Mouse (Mus musculus): ENCODE measurements around the gene Sorbs1. TPM values are rescaled to one million over a fixed set of nuclear protein-coding genes. Genes with fewer than 3 reads are reported as not detected.

The Sorbs1 gene
- total RNA-seq, 2 experiments from 2014 or later = 355 to 547 TPM

DNA sequence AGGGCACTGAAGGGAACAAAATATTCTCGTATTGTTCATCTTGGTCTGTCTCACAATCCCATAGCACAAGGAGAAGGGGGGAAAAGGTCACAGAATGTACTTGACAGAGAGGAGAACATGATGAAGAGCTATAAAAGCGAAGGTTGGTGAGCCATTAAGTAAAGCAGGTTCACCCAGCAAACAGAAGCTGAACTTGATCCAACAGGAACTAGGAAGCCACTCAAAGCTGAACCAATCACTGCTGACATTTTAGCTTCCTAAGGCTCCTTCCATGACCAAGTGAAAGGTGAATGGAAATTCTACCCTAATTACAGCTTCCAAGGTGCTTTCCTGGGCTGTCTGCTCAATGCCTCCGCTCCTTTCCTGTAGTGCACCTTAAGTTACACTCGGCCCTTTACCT, 262.5 kb downstream of the Sorbs1 start:
- no peak for DNase-seq
- intact Hi-C loops (cut with DNase I) = loop anchor here (5.0 kb wide), 2 partner anchors 56 to 81 kb away; no protein-coding TSS in a partner anchor

DNA sequence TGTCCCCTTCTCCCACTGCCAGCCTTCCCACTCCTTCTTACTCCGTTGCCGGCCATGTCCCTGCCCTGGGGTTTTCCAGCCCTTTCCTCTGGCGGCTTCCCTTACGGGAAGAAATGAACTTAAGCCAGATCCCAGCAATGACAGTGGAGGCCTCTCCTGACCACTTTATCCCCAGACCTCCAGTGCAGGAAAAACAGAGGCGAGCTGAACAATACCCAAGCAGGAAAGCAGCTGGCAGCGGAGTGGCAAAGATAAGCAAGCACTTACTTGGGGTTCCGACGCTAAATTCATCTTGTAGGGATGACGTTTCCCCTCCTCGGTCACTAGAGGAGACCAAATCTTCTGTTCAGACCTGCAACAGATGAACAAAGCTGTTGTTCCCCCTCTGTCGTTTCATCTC, 264.2 kb downstream of the Sorbs1 start:
- intact Hi-C loops (cut with DNase I) = no loop called here
- peak; percentile 38 to 43 for DNase-seq

DNA sequence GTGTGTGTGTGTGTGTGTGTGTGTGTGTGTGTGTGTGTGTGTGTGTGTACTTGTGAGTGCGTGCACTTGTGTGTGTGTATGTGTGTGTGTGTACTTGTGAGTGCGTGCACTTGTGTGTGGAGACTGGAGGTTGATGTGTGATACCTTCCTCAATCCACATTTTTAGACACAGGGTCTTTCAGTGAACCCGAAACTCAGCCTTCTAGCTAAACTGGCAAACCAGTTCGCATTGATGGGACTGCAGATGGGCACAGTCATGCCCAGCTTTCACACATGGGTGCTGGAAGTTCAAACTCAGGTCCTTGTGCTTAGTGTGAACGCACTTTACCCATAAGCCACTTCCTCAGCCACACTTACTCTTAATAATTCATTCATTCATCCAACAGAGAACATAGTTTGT, 265.1 kb downstream of the Sorbs1 start:
- intact Hi-C loops (cut with DNase I) = no loop called here
- DNase-seq = no peak

DNA sequence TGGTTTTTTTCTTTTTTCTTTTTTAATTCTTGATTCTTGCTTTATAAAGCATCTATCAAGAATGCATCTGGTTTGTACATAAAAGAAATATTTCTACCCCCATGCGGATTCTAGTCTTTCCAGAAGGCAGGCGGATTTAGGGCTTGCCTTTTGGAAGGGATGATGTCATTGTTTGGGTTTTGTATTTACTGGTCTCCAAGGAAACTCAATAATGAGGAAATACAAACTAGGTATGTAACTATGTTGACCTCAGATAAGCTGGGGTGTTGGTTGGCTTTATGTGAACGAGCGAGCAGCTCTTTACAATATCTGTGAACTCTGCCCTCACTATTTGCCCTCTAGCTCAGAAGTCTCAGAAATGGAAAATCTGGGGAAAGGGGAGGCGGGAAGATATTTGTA, 266.3 kb downstream of the Sorbs1 start:
- DNase-seq = peak in 1 of 2 experiments; percentile 20
- intact Hi-C loops (cut with DNase I) = no loop called here

DNA sequence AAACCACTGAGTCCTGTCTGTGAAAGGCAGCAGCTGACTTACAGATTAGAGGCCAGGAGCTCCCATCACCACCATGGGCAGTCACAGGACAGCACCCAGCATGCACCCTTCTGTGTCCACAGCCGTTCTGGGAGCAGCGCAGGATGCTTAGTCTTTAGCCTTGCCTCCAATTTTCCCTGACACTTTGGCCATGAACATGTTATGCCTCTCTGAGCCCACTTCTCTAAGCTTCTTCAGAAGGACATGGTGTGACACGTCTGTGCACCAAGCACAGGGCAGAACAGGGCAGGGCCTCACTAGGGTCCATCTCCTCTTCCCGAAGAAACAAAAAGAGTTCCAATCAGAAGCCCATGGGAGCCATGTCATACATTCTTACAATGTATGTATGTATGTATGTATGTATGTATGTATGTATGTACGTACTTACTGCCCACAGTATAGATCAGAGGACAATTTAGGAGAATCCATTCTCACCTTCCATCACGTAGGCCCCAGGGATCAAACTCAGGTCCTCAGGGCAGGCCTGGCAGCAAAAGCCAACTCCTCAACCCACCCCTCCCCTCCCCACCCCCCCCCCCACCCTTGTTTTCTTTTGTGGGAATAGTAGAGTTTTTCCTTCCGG, 266.8 kb downstream of the Sorbs1 start:
- no peak for DNase-seq
- intact Hi-C loops (cut with DNase I) = no loop called here

Other genes starting within 250 kb of the Sorbs1 start
- gene Pdlim1, start 241.9 kb downstream of the Sorbs1 start, total RNA-seq (2021) = 100 to 1,000 TPM; 235 to 249 TPM
- 10 to 100 TPM; 15.6 to 19.6 TPM for gene Aldh18a1, start 74.7 kb upstream of the Sorbs1 start, total RNA-seq (2021)
- gene Tctn3, start 98.5 kb upstream of the Sorbs1 start, total RNA-seq (2021) = 1 to 10 TPM; 8.9 to 9.3 TPM
- 10 to 100 TPM; 33.4 to 42.2 TPM for gene Entpd1, start 98.6 kb upstream of the Sorbs1 start, total RNA-seq (2021)
- not detected for gene Cc2d2b, start 235.0 kb upstream of the Sorbs1 start, total RNA-seq (2021)